Mouse (Mus musculus) brain, embryonic 14.5 days (tissue): ENCODE measurements around the gene Ccdc74a. TPM values are rescaled to one million over a fixed set of nuclear protein-coding genes. Genes with fewer than 3 reads are reported as not detected.

Experiments
- DNase-seq: peaks from one replicate; pipeline ENCODE4 v3.0.0-alpha.2; 2011; ENCODE audit warnings: low read depth
- CTCF ChIP-seq: fragments of 200-500 bp; IDR thresholded peaks from 2 replicates; pipeline ENCODE4 v1.5.1; 2012; ENCODE audit warnings: inconsistent platforms, mild to moderate bottlenecking, moderate library complexity, borderline replicate concordance; ENCODE audit not compliant: insufficient read depth, insufficient read length; ENCODE audit errors: extremely low read depth
- POLR2A ChIP-seq: fragments of 200-500 bp; IDR thresholded peaks from 2 replicates; pipeline ENCODE4 v1.6.1; 2012; ENCODE audit warnings: mild to moderate bottlenecking, inconsistent platforms, borderline replicate concordance; ENCODE audit not compliant: poor library complexity, insufficient read depth, insufficient read length, severe bottlenecking; ENCODE audit errors: extremely low read depth
- polyA plus RNA-seq: library from polyadenylated mRNA; depleted of rRNA; stranded (reverse); fragments of >200 nt; gene quantifications from 2 replicates; pipeline ENCODE4 v1.2.3, GENCODE M21; 2012; rRNA removed

Gene Ccdc74a
- polyA plus RNA-seq, 1 experiment, result 8.5 TPM

DNA sequence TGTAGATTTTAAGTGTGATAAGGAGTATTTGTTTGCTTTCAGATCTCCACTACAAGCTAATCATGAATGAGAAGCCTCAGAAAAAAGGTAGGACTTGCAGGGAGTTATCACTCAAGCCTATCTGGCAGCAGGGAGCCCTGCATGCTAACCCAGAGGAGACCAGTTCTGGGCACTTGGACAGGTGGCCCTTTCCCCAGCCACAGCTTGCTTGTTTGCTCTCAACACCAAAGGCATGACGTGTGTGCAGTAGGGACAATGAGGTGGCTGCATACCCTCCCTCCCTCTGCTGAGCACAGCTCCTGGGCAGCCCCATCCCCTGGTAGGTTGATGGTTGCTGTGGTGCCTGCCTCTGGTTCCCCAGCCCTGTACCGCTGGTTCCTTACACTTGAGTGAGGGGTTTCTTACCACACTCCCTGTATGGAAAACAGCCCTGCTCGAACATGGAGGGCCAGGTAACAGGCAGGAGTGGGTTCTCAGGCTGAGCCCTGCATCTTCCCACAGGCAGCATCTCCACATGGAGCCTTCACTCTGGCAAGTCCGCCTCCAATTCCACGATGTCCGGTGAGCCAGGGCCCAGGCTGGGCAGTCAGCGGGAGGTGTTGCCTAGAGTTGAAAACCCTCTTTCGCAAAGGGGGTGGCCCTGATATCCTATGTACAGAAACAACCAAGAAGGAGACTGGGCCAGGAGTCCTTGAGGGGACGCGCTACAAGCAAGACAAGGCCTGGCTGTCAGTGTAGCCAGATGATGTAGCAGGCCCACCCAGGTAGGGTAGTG lies 1.5 kb downstream of the Ccdc74a start:
- TF ChIP-seq CTCF, result no peak
- no peak for TF ChIP-seq POLR2A
- DNase-seq, result no peak

DNA sequence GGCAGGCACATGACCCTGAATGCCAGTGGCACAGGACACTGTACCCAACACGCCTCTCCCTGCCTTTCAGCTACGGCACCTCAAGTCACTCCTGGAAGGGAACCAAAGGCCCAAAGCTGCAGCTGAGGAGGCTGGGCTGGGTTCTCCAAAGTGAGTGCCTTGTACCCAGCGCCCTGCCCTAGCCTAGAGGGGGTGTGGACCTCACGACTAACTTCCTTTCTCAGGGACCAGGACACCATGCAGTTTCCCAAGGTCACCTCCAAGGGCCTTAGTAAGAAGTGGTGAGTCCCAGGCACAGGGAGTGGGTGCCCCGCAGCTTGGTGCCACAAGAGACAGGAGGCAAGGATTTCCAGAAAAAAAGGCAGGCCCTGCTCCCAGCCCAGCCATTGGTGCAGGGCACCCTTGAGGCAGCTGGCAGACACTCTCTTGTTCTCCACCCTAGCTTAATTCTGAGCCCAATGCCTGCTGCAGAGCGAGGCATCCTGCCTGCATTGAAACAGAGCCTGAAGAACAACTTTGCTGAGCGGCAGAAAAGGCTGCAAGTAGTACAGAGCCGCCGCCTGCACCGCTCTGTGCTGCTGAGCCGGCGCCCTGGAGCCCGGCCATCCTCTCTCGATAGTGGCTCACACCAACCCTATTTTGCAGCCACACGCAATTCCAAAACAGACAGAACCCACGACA lies 3.8 kb downstream of the Ccdc74a start:
- DNase-seq, result no peak
- TF ChIP-seq CTCF, result no peak
- no peak for TF ChIP-seq POLR2A

GRCm38 (mm10) chr16:17650711-17651110 lies 4.4 kb downstream of the Ccdc74a start:
- TF ChIP-seq POLR2A (no peak), CTCF (no peak)
- no peak for DNase-seq

GRCm38 (mm10) chr16:17652607-17653006 lies 6.3 kb downstream of the Ccdc74a start:
- no peak for TF ChIP-seq CTCF
- no peak for TF ChIP-seq POLR2A
- no peak for DNase-seq

- no peak for DNase-seq
- TF ChIP-seq POLR2A (no peak), CTCF (no peak)
Measured at GRCm38 (mm10) chr16:17653601-17654000, 7.3 kb downstream of the Ccdc74a start.

DNA sequence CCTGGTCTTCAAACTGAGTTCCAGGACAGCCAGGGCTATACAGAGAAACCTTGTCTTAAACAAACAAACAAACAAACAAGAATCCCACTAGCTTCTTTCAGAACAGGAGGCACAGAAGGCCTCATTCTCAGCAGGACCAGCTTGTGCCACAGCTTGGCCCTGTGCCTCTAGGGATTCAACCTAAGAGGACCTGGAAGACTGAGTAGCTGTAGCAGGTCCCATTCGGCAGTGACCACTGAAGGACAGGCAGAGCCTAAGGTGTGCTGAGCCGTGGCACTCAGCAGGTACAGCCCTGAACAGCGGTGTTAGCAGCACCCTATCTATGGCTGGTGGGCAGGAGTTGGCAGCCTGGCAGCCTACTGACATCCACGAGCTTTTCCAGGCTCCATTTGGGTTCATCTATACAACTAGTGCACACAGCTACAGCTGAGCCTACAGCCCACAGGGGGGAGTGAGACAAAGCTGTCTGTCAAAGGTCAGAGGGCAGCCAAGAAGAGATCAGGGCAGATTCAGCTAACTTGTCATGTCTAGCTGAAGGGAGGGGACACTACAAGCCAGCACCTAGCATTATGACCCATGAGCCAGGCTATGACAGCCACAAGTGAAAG lies 8.0 kb downstream of the Ccdc74a start:
- no peak for DNase-seq
- no peak for TF ChIP-seq CTCF
- TF ChIP-seq POLR2A, result no peak

DNA sequence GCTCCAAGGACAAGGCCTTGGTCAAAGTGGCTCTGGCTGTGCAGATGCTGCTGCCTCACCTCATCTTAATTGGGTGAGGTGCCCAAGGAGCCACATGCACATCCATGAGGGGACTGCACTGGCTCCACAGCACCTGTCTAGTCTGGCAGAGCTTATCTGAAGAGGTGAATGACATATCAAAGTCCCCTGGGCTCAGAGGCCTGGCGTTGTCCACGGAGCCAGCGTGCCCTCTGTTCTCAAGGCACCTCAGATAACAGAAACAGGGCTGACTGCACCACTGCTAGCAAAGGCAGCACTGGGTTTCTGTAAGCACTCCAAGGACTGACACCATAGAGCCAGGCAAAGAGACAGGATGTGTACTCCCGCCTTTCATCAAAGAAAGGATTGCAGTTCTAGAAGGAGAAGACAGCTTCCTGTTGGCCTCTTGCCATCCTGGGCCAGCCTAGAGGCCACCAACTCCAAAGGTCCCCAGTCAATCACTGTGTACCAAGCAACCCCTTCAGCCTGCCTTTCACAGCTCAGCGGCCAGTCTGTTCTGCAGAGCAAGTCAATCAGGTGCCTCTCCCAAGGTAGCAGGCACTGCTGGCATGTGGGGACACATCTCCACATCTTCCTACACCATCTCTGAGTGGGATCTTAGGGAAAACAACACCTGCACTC lies 10.1 kb downstream of the Ccdc74a start:
- no peak for DNase-seq

GRCm38 (mm10) chr16:17665568-17665967 lies 19.3 kb downstream of the Ccdc74a start:
- TF ChIP-seq POLR2A (no peak), CTCF (no peak)
- no peak for DNase-seq

More for the DNA sequence above, 10.1 kb downstream of the Ccdc74a start:
- no peak for TF ChIP-seq POLR2A
- TF ChIP-seq CTCF, result no peak

DNA sequence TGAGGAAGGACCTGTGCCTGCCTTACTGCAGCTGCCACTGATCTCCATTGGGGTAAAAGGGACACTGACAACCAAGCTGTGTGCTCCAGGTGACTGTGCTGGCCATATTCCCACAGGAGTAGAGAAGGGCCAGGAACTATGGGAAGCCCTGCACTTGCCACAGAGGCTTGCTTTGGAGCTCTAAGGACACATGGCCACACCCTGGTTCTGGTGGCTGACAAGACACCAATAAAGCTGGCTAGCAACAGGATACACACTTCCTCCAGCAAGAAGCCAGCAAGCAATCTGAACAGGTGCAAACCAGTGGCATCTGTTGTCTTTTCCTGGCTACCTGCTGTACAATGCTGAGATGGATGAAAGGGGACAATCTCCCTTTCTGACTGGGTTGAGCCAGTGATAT lies 23.6 kb downstream of the Ccdc74a start:
- TF ChIP-seq POLR2A, result no peak
- no peak for TF ChIP-seq CTCF
- DNase-seq, result no peak

DNA sequence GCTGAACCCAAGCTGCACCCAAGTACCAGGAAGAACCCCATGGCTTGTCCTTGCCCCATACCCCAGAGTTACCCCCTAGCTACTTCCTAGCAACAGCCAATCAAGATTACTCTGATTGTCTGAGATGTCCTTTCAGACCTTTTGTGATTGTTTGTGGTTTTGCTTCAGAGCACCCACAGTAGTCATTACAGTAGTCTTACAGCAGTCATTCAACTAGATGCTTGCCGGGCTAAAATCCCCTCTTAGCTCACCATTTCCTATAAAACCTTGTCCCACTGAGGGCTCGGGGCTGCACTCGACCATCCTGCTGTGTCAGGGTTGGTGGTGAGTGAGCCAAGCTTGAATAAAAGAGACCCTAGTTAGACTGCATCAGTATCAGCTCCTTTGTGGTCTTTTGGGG lies 48.6 kb downstream of the Ccdc74a start:
- TF ChIP-seq CTCF, result no peak
- DNase-seq, result no peak

Other genes starting within 250 kb of the Ccdc74a start
- 9.5 and 19.6 TPM in 2 replicates for gene Snap29, start 240.5 kb upstream of the Ccdc74a start, polyA plus RNA-seq
- gene Pi4ka, start 240.2 kb upstream of the Ccdc74a start, polyA plus RNA-seq, result 131 and 151 TPM in 2 replicates
- 58.5 and 66.4 TPM in 2 replicates for gene Crkl, start 194.5 kb upstream of the Ccdc74a start, polyA plus RNA-seq
- 16.6 and 17.4 TPM in 2 replicates for gene Aifm3, start 156.9 kb upstream of the Ccdc74a start, polyA plus RNA-seq
- 309 and 395 TPM in 2 replicates for gene Lztr1, start 137.8 kb upstream of the Ccdc74a start, polyA plus RNA-seq
- 75.1 and 103 TPM in 2 replicates for gene Thap7, start 115.3 kb upstream of the Ccdc74a start, polyA plus RNA-seq
- gene Lrrc74b, start 85.2 kb upstream of the Ccdc74a start, polyA plus RNA-seq, result 0.47 and 0.78 TPM in 2 replicates
- gene P2rx6, start 84.6 kb upstream of the Ccdc74a start, polyA plus RNA-seq, result 1.4 and 1.8 TPM in 2 replicates
- 27.5 and 38.6 TPM in 2 replicates for gene Slc7a4, start 63.3 kb upstream of the Ccdc74a start, polyA plus RNA-seq
- gene Smpd4, start 27.1 kb upstream of the Ccdc74a start, polyA plus RNA-seq, result 98.5 and 120 TPM in 2 replicates
- gene Med15, start 86.4 kb downstream of the Ccdc74a start, polyA plus RNA-seq, result 65.0 and 87.3 TPM in 2 replicates
- gene Klhl22, start 113.1 kb downstream of the Ccdc74a start, polyA plus RNA-seq, result 109 and 116 TPM in 2 replicates
- 11.8 and 15.5 TPM in 2 replicates for gene Scarf2, start 150.8 kb downstream of the Ccdc74a start, polyA plus RNA-seq
- gene B830017H08Rik, start 186.7 kb downstream of the Ccdc74a start, polyA plus RNA-seq, result 2.3 and 3.7 TPM in 2 replicates
- 16.1 and 18.1 TPM in 2 replicates for gene Car15, start 191.9 kb downstream of the Ccdc74a start, polyA plus RNA-seq
- gene Gm20518, start 245.2 kb downstream of the Ccdc74a start, polyA plus RNA-seq, result 3.2 and 3.9 TPM in 2 replicates
- 0.04 and 0.06 TPM in 2 replicates for gene Tssk1, start 247.8 kb downstream of the Ccdc74a start, polyA plus RNA-seq